ENCODE assay signal across 11 mouse cellular contexts in genomic region chr4:134471469-134471868, GRCm38 (mm10). TPM values are rescaled to one million over a fixed set of nuclear protein-coding genes. Genes with fewer than 3 reads are reported as not detected.
DNase-seq lines count a peak whose midpoint lies in the region; ATAC-seq and TF ChIP-seq lines count a peak whose summit lies in the region.
"Had no signal": no experiment of that assay in that cellular context is flagged by ENCODE, and none has a peak within 500 bp of the region (broad histone marks: within the 10 kb centered on the region; RNA-seq: fewer than 3 reads in every experiment).

No protein-coding gene starts in this region.

- H3K4me1 ChIP-seq in heart, adult 2 months (ENCODE audit: control insufficient read depth, insufficient read depth, low read length) = no peaks in the 10 kb centered on the region
- peaks cover 16% of the 10 kb centered on the region; the same call in 1 of the 2 replicates for H3K4me1 ChIP-seq in forebrain, embryonic 11.5 days (replicated peaks; ENCODE audit: control insufficient read depth, insufficient read depth, low read length)
- peaks cover 15% of the 10 kb centered on the region for H3K4me1 ChIP-seq in midbrain, embryonic 11.5 days (ENCODE audit: control insufficient read depth, insufficient read depth, low read length)

- DNase-seq in heart, adult 2 months = no peak
- DNase-seq in heart, postnatal 10 days = no peak
- peak; percentile 70 for DNase-seq in 416B (ENCODE audit: low read depth)
- DNase-seq in forebrain, embryonic 11.5 days (ENCODE audit: low spot score) = no peak
- no peak for DNase-seq in midbrain, embryonic 11.5 days (ENCODE audit: low spot score, missing footprints)
- DNase-seq in frontal cortex, postnatal 25 days (ENCODE audit: low spot score in 2 of 2) = no peak
- no peak for DNase-seq in left cerebral cortex, adult 18-20 months (ENCODE audit: low spot score in 2 of 2)
- DNase-seq in adipocyte (ENCODE audit: low spot score) = no peak
- DNase-seq: adrenal gland, postnatal 25 days; cerebellum, postnatal 25 days had no signal

- no peaks in the 10 kb centered on the region for H3K9me3 ChIP-seq in forebrain, embryonic 11.5 days (ENCODE audit: control insufficient read depth, low read length)
- H3K9me3 ChIP-seq in midbrain, embryonic 11.5 days (ENCODE audit: control insufficient read depth, low read length) = no peaks in the 10 kb centered on the region

- no peak overlapping the region for H3K27ac ChIP-seq in heart, adult 2 months
- H3K27ac ChIP-seq in forebrain, embryonic 11.5 days (ENCODE audit: low read depth, low read length) = no peak overlapping the region
- H3K27ac ChIP-seq in midbrain, embryonic 11.5 days (ENCODE audit: low read depth, low read length) = no peak overlapping the region

- ATAC-seq in forebrain, embryonic 11.5 days (replicated peaks; ENCODE audit: low FRiP score) = no peak
- ATAC-seq in midbrain, embryonic 11.5 days (ENCODE audit: low FRiP score) = no peak

- no peaks in the 10 kb centered on the region for H3K27me3 ChIP-seq in heart, adult 2 months (ENCODE audit: control insufficient read depth, insufficient read depth, low read length)
- H3K27me3 ChIP-seq in forebrain, embryonic 11.5 days (ENCODE audit: control insufficient read depth, insufficient read depth, low read length) = no peaks in the 10 kb centered on the region
- H3K27me3 ChIP-seq in midbrain, embryonic 11.5 days (ENCODE audit: control insufficient read depth, insufficient read depth, low read length) = no peaks in the 10 kb centered on the region
- H3K27me3 ChIP-seq: heart, embryonic 12.5 days had no signal

- no peak for TF ChIP-seq EP300 in heart, adult 2 months (IDR thresholded peaks at IDR 0.05; ENCODE audit: insufficient read depth, low read depth, low read length)

- peak overlapping the region; percentile 98; the same call in 1 of the 2 replicates for H3K4me2 ChIP-seq in forebrain, embryonic 11.5 days (ENCODE audit: low read depth, low read length, severe bottlenecking)
- peak overlapping the region; percentile 97 for H3K4me2 ChIP-seq in midbrain, embryonic 11.5 days
- H3K4me2 ChIP-seq: heart, embryonic 12.5 days had no signal

- no peak overlapping the region for H3K4me3 ChIP-seq in heart, adult 2 months
- peak overlapping the region; percentile 5; the same call in 1 of the 2 replicates for H3K4me3 ChIP-seq in forebrain, embryonic 11.5 days (ENCODE audit: low read depth, low read length)
- peak overlapping the region; percentile 23 for H3K4me3 ChIP-seq in midbrain, embryonic 11.5 days (ENCODE audit: low read depth, low read length)
- H3K4me3 ChIP-seq: heart, embryonic 12.5 days had no signal

- no peak for TF ChIP-seq POLR2A in heart, adult 2 months (IDR thresholded peaks at IDR 0.05; ENCODE audit: insufficient read depth, low read depth, low read length)

- intact Hi-C loops in heart, adult 2 months (cut with DNase I) = no loop called here
- intact Hi-C loops in heart, postnatal 10 days (cut with DNase I) = no loop called here

- H3K79me2 ChIP-seq in heart, adult 2 months (replicated peaks; ENCODE audit: control insufficient read depth, insufficient read depth, low read length) = no peaks in the 10 kb centered on the region

- no peak overlapping the region for H3K9ac ChIP-seq in heart, adult 2 months (ENCODE audit: low read depth, low read length)
- H3K9ac ChIP-seq in forebrain, embryonic 11.5 days (ENCODE audit: low read length) = no peak overlapping the region
- no peak overlapping the region for H3K9ac ChIP-seq in midbrain, embryonic 11.5 days (ENCODE audit: low read length)
- H3K9ac ChIP-seq: heart, embryonic 12.5 days had no signal

- TF ChIP-seq CTCF in heart, adult 2 months (IDR thresholded peaks at IDR 0.05) = peak; percentile 49

- H3K36me3 ChIP-seq in heart, adult 2 months (ENCODE audit: control insufficient read depth, insufficient read depth, low read length) = no peaks in the 10 kb centered on the region
- peaks cover 28% of the 10 kb centered on the region for H3K36me3 ChIP-seq in forebrain, embryonic 11.5 days (ENCODE audit: control insufficient read depth, insufficient read depth, low read length)
- H3K36me3 ChIP-seq in midbrain, embryonic 11.5 days (ENCODE audit: control insufficient read depth, insufficient read depth, low read length) = peaks cover 27% of the 10 kb centered on the region

RNA-seq across cellular contexts. Expression of gene Stmn1, which starts 3.3 kb away (rescaled TPM):
- total RNA-seq in heart, adult 2 months (2021) = 10 to 100 TPM; 20.1 to 23.0 TPM
- polyA plus RNA-seq in heart, adult 2 months (2012; rRNA removed) = 7.2 and 10.9 TPM in 2 replicates
- 100 to 1,000 TPM; 131 to 137 TPM for total RNA-seq in heart, postnatal 10 days (2021)
- polyA plus RNA-seq in forebrain, embryonic 11.5 days (2014; fragmentation: Nextera tagmentation; extraction: Ambion mirVana) = 3,131 and 3,150 TPM in 2 replicates
- polyA plus RNA-seq in midbrain, embryonic 11.5 days (2014; fragmentation: Nextera tagmentation; extraction: Ambion mirVana) = 4,454 and 4,703 TPM in 2 replicates
- total RNA-seq in left cerebral cortex, adult 18-20 months (2021) = 1,000 to 10,000 TPM; 1,034 to 1,073 TPM

RNA-seq across cellular contexts. Expression of gene Paqr7, which starts 25.0 kb away (rescaled TPM):
- 10 to 100 TPM; 13.4 to 16.7 TPM for total RNA-seq in heart, adult 2 months (2021)
- polyA plus RNA-seq in heart, adult 2 months (2012; rRNA removed) = 22.6 and 37.2 TPM in 2 replicates
- total RNA-seq in heart, postnatal 10 days (2021) = 10 to 100 TPM in 1 of 2 experiments, 1 to 10 TPM in 1; 9.5 to 12.7 TPM
- 1.3 and 1.5 TPM in 2 replicates for polyA plus RNA-seq in forebrain, embryonic 11.5 days (2014; fragmentation: Nextera tagmentation; extraction: Ambion mirVana)
- polyA plus RNA-seq in midbrain, embryonic 11.5 days (2014; fragmentation: Nextera tagmentation; extraction: Ambion mirVana) = 1.3 and 1.4 TPM in 2 replicates
- total RNA-seq in left cerebral cortex, adult 18-20 months (2021) = 10 to 100 TPM; 63.5 to 70.1 TPM

RNA-seq across cellular contexts. Expression of gene Aunip, which starts 39.3 kb away (rescaled TPM):
- under 1 TPM; 0.18 TPM for total RNA-seq in heart, adult 2 months (2021)
- not detected in 2 replicates for polyA plus RNA-seq in heart, adult 2 months (2012; rRNA removed)
- total RNA-seq in heart, postnatal 10 days (2021) = 1 to 10 TPM in 1 of 2 experiments, under 1 TPM in 1; 0.60 to 1.1 TPM
- polyA plus RNA-seq in forebrain, embryonic 11.5 days (2014; fragmentation: Nextera tagmentation; extraction: Ambion mirVana) = 8.7 and 9.3 TPM in 2 replicates
- polyA plus RNA-seq in midbrain, embryonic 11.5 days (2014; fragmentation: Nextera tagmentation; extraction: Ambion mirVana) = 7.8 and 7.9 TPM in 2 replicates
- under 1 TPM in 1 of 2 experiments, not detected in 1; 0.54 TPM for total RNA-seq in left cerebral cortex, adult 18-20 months (2021)

Comparison
In these comparisons a context has a peak if more than half of its experiments do, and no peak if none do; other contexts are left out.
1. RNA of gene Stmn1, which starts 3.3 kb away (total RNA-seq): 1,034 to 1,073 TPM in left cerebral cortex, adult 18-20 months; 131 to 137 TPM in heart, postnatal 10 days and 20.1 to 23.0 TPM in heart, adult 2 months; every median in the first group is over 4 times any median in the second.